Comparison of ENCODE assay signal across 30 mouse cellular contexts in genomic region chr13:112252012-112252411, GRCm38 (mm10). TPM values are rescaled to one million over a fixed set of nuclear protein-coding genes. Genes with fewer than 3 reads are reported as not detected.
DNase-seq lines count a peak whose midpoint lies in the region; ATAC-seq and TF ChIP-seq lines count a peak whose summit lies in the region.
"Had no signal": no experiment of that assay in that cellular context is flagged by ENCODE, and none has a peak within 500 bp of the region (broad histone marks: within the 10 kb centered on the region; RNA-seq: fewer than 3 reads in every experiment).

No protein-coding gene starts in this region.

- ATAC-seq in lung, embryonic 15.5 days (ENCODE audit: borderline replicate concordance, extremely low read depth, low FRiP score, low TSS enrichment): no peak
- ATAC-seq: forebrain, embryonic 14.5 days; midbrain, embryonic 15.5 days; Patski had no signal

- H3K4me1 ChIP-seq in heart, embryonic 10.5 days: peaks cover 35% of the 10 kb centered on the region
- H3K4me1 ChIP-seq in lung, embryonic 15.5 days: peaks cover 41% of the 10 kb centered on the region
- peaks cover 21% of the 10 kb centered on the region for H3K4me1 ChIP-seq in bone marrow macrophage, adult 2 months (ENCODE audit: control insufficient read depth, insufficient read depth, low read length)
- H3K4me1 ChIP-seq: liver, embryonic 15.5 days; midbrain, embryonic 15.5 days had no signal

- H3K4me3 ChIP-seq in heart, embryonic 10.5 days: no peak overlapping the region
- no peak overlapping the region for H3K4me3 ChIP-seq in lung, embryonic 15.5 days
- no peak overlapping the region for H3K4me3 ChIP-seq in bone marrow macrophage, adult 2 months (ENCODE audit: insufficient read depth, low read length)
- H3K4me3 ChIP-seq in left cerebral cortex, adult 2 months: no peak overlapping the region
- H3K4me3 ChIP-seq: limb, embryonic 12.5 days; liver, embryonic 15.5 days; midbrain, embryonic 10.5 days; midbrain, embryonic 15.5 days; neural tube, embryonic 15.5 days had no signal

- WGBS in heart, embryonic 10.5 days: 78% methylated on average over 3 of the region's 3 CpGs
- WGBS in lung, embryonic 15.5 days: 50% methylated on average over 3 of the region's 3 CpGs

- H3K27ac ChIP-seq in heart, embryonic 10.5 days: peak overlapping the region; percentile 84; the same call in 1 of the 2 replicates
- peak overlapping the region; percentile 3; the same call in 1 of the 2 replicates for H3K27ac ChIP-seq in lung, embryonic 15.5 days
- H3K27ac ChIP-seq in bone marrow macrophage, adult 2 months (ENCODE audit: insufficient read depth, low read depth, low read length): peak overlapping the region; percentile 19
- no peak overlapping the region for H3K27ac ChIP-seq in left cerebral cortex, adult 2 months
- H3K27ac ChIP-seq: hindbrain, embryonic 14.5 days; limb, embryonic 12.5 days; liver, embryonic 15.5 days; midbrain, embryonic 15.5 days; neural tube, embryonic 15.5 days had no signal

- TF ChIP-seq CTCF in bone marrow macrophage, adult 2 months (IDR thresholded peaks at IDR 0.05; ENCODE audit: low read depth, low read length): no peak
- no peak for TF ChIP-seq CTCF in left cerebral cortex, adult 2 months (IDR thresholded peaks at IDR 0.05)

- peaks cover 5% of the 10 kb centered on the region; the same call in 1 of the 2 replicates for H3K9me3 ChIP-seq in heart, embryonic 10.5 days
- no peaks in the 10 kb centered on the region for H3K9me3 ChIP-seq in lung, embryonic 15.5 days
- H3K9me3 ChIP-seq: liver, embryonic 15.5 days; midbrain, embryonic 15.5 days had no signal

- H3K4me2 ChIP-seq in lung, embryonic 15.5 days: no peak overlapping the region
- H3K4me2 ChIP-seq: hindbrain, embryonic 14.5 days; limb, embryonic 12.5 days; liver, embryonic 15.5 days; midbrain, embryonic 15.5 days; neural tube, embryonic 15.5 days had no signal

- no peak overlapping the region for H3K9ac ChIP-seq in lung, embryonic 15.5 days
- H3K9ac ChIP-seq: hindbrain, embryonic 14.5 days; limb, embryonic 12.5 days; liver, embryonic 15.5 days; midbrain, embryonic 15.5 days; neural tube, embryonic 15.5 days had no signal

- intact Hi-C loops in left cerebral cortex, adult 2 months (cut with DNase I): no loop called here

- no peak for TF ChIP-seq POLR2A in bone marrow macrophage, adult 2 months (IDR thresholded peaks at IDR 0.05; ENCODE audit: borderline replicate concordance, low read depth, low read length)

- no peaks in the 10 kb centered on the region for H3K36me3 ChIP-seq in heart, embryonic 10.5 days
- no peaks in the 10 kb centered on the region for H3K36me3 ChIP-seq in lung, embryonic 15.5 days
- H3K36me3 ChIP-seq: G1E; limb, embryonic 12.5 days; liver, embryonic 15.5 days; midbrain, embryonic 10.5 days; midbrain, embryonic 15.5 days; neural tube, embryonic 15.5 days had no signal

- no peak for DNase-seq in heart, embryonic 10.5 days (ENCODE audit: low spot score)
- DNase-seq in heart, adult 9 months (ENCODE audit: low spot score in 2 of 2): no peak
- DNase-seq in lung, postnatal 25 days (ENCODE audit: low spot score): no peak
- peak; percentile 14 for DNase-seq in lung, postnatal 36 days
- DNase-seq in kidney, postnatal 10 days: no peak
- DNase-seq in left cerebral cortex, adult 2 months (ENCODE audit: extremely low spot score in 1 of 2, low spot score in 2 of 2): no peak
- DNase-seq: adrenal gland, postnatal 25 days; cerebellum, adult 18-20 months; cerebellum, postnatal 14 days; gastrocnemius, postnatal 25 days; heart, adult 18-20 months; kidney, adult 18-20 months; kidney, postnatal 4 days; layer of hippocampus, postnatal 36 days; retina, postnatal 1 day; right cerebral cortex, postnatal 14 days; thymus, postnatal 4 days had no signal

- H3K27me3 ChIP-seq in heart, embryonic 10.5 days (ENCODE audit: insufficient read depth, poor library complexity, severe bottlenecking): no peaks in the 10 kb centered on the region
- no peaks in the 10 kb centered on the region for H3K27me3 ChIP-seq in lung, embryonic 15.5 days
- H3K27me3 ChIP-seq: limb, embryonic 12.5 days; liver, embryonic 15.5 days; midbrain, embryonic 15.5 days; neural tube, embryonic 15.5 days; Patski had no signal

RNA-seq across cellular contexts. Expression of gene Ankrd55, which starts 36.2 kb away (rescaled TPM):
- 0.30 TPM in 1 of 2 replicates, not detected in the other for polyA plus RNA-seq in heart, embryonic 10.5 days (2016; fragmentation: Nextera tagmentation; extraction: Ambion mirVana)
- polyA plus RNA-seq in lung, embryonic 15.5 days (2015; fragmentation: Nextera tagmentation; extraction: Ambion mirVana): not detected in 2 replicates
- polyA plus RNA-seq in bone marrow macrophage, adult 2 months (2012; ENCODE audit: insufficient read depth, insufficient read length, missing spikeins): 3.0 and 3.2 TPM in 2 replicates
- 1 to 10 TPM; 3.6 to 4.1 TPM for total RNA-seq in left cerebral cortex, adult 2 months (2021)
- total RNA-seq: gastrocnemius, postnatal 25 days; hematopoietic stem cell, adult 5-6 weeks; megakaryocyte progenitor cell, adult 5-6 weeks had no signal
- polyA plus RNA-seq: G1E had no signal
